Mouse (Mus musculus) CH12.LX (cell line): ENCODE results near the gene Hexdc. TPM values are rescaled to one million over a fixed set of nuclear protein-coding genes. Genes with fewer than 3 reads are reported as not detected.

Experiments
- DNase-seq: peaks from one replicate; pipeline ENCODE4 v3.0.0-alpha.2; 2013; ENCODE audit errors: extremely low read depth
- H3K27ac ChIP-seq: 2 replicates; pipeline ENCODE4 v1.5.1; 2012; ENCODE audit warnings: low read depth, mild to moderate bottlenecking, control low read depth, moderate library complexity; ENCODE audit not compliant: insufficient read depth
- H3K27me3 ChIP-seq: replicated peaks from 2 replicates; pipeline ENCODE3; 2012; ENCODE audit warnings: inconsistent platforms
- H3K36me3 ChIP-seq, 2 experiments: replicated peaks in 1 of 2; 2 replicates each; pipeline versions ENCODE3 to v1.6.1; 2012; ENCODE audit warnings: inconsistent platforms in 1 of 2, low read length in 1 of 2, mild to moderate bottlenecking in 1 of 2, mixed read lengths in 1 of 2, moderate library complexity in 1 of 2; ENCODE audit not compliant: control insufficient read depth in 1 of 2, insufficient read depth in 1 of 2
- H3K4me1 ChIP-seq, 2 experiments: 2 replicates each; pipeline ENCODE4 v1.6.1; 2012; ENCODE audit warnings: inconsistent platforms in 1 of 2, moderate library complexity in 1 of 2; ENCODE audit not compliant: insufficient read depth in 2 of 2, control insufficient read depth in 1 of 2
- H3K4me2 ChIP-seq: 2 replicates; pipeline ENCODE4 v1.6.1; 2012; ENCODE audit warnings: low read depth, mild to moderate bottlenecking, control low read depth; ENCODE audit not compliant: poor library complexity, insufficient read depth, severe bottlenecking
- H3K4me3 ChIP-seq, 3 experiments: fragments of 150-350 bp in 1 of 3; sonication (generic) in 1 of 3; replicated peaks in 1 of 3; 2 replicates each; pipeline versions ENCODE3 to v1.5.1; 2011 to 2012; ENCODE audit warnings: low read depth in 2 of 3, low read length in 2 of 3, mild to moderate bottlenecking in 2 of 3, moderate library complexity in 2 of 3, control low read depth in 1 of 3, improper control_type of control experiment in 1 of 3, inconsistent platforms in 1 of 3, mixed read lengths in 1 of 3; ENCODE audit not compliant: poor library complexity in 1 of 3
- H3K79me2 ChIP-seq: replicated peaks from 2 replicates; pipeline ENCODE4 v1.6.1; 2012; ENCODE audit warnings: mild to moderate bottlenecking, moderate library complexity; ENCODE audit not compliant: control insufficient read depth, poor library complexity, insufficient read depth, severe bottlenecking; ENCODE audit errors: extremely low read depth
- H3K9ac ChIP-seq: 2 replicates; pipeline ENCODE4 v1.6.1; 2012; ENCODE audit warnings: low read depth, mild to moderate bottlenecking, control low read depth, moderate library complexity; ENCODE audit not compliant: insufficient read depth
- H3K9me3 ChIP-seq: replicated peaks from 2 replicates; pipeline ENCODE3; 2012; ENCODE audit warnings: low read length, inconsistent platforms, mixed read lengths
- BHLHE40 ChIP-seq: IDR thresholded peaks from 2 replicates; pipeline ENCODE4 v1.6.1; 2011; ENCODE audit warnings: mild to moderate bottlenecking, low read depth, low read length, improper control_type of control experiment
- CHD1 ChIP-seq: IDR thresholded peaks from 2 replicates; pipeline ENCODE4 v1.6.1; 2012; ENCODE audit warnings: low read depth, low read length, improper control_type of control experiment, inconsistent platforms
- CHD2 ChIP-seq: IDR thresholded peaks from 2 replicates; pipeline ENCODE4 v1.6.1; 2011; ENCODE audit warnings: low read length, improper control_type of control experiment
- ELF1 ChIP-seq: IDR thresholded peaks from 2 replicates; pipeline ENCODE4 v1.6.1; 2014; ENCODE audit warnings: low read depth, mild to moderate bottlenecking, inconsistent platforms, low read length, improper control_type of control experiment
- EP300 ChIP-seq: IDR thresholded peaks from 2 replicates; pipeline ENCODE4 v1.6.1; 2011; ENCODE audit warnings: low read length, improper control_type of control experiment
- GABPA ChIP-seq: IDR thresholded peaks from 2 replicates; pipeline ENCODE4 v1.6.1; 2012; ENCODE audit warnings: low read depth, low read length, improper control_type of control experiment, inconsistent platforms; ENCODE audit not compliant: insufficient replicate concordance
- HCFC1 ChIP-seq: IDR thresholded peaks from 2 replicates; pipeline ENCODE4 v1.6.1; 2012; ENCODE audit warnings: low read depth, mild to moderate bottlenecking, inconsistent platforms, low read length, improper control_type of control experiment
- IRF4 ChIP-seq: IDR thresholded peaks from 2 replicates; pipeline ENCODE4 v1.6.1; 2014; ENCODE audit warnings: low read depth, mild to moderate bottlenecking, inconsistent platforms, low read length, improper control_type of control experiment
- JUN ChIP-seq: IDR thresholded peaks from 2 replicates; pipeline ENCODE4 v1.6.1; 2011; ENCODE audit warnings: low read depth, mild to moderate bottlenecking, low read length, improper control_type of control experiment, moderate library complexity; ENCODE audit not compliant: insufficient read depth
- JUND ChIP-seq: conservative IDR thresholded peaks from 2 replicates; pipeline ENCODE4 v1.6.1; 2011; ENCODE audit warnings: low read depth, low read length, improper control_type of control experiment
- KAT2A ChIP-seq: IDR thresholded peaks from 2 replicates; pipeline ENCODE4 v1.6.1; 2012; ENCODE audit warnings: low read length, improper control_type of control experiment, inconsistent platforms; ENCODE audit not compliant: insufficient replicate concordance
- MAX ChIP-seq: IDR thresholded peaks from 2 replicates; pipeline ENCODE4 v1.6.1; 2011; ENCODE audit warnings: low read length, improper control_type of control experiment
- MAZ ChIP-seq: IDR thresholded peaks from 2 replicates; pipeline ENCODE4 v1.6.1; 2012; ENCODE audit warnings: low read depth, mild to moderate bottlenecking, inconsistent platforms, low read length, improper control_type of control experiment, moderate library complexity
- MXI1 ChIP-seq: IDR thresholded peaks from 2 replicates; pipeline ENCODE4 v1.6.1; 2011; ENCODE audit warnings: mild to moderate bottlenecking, low read depth, low read length, improper control_type of control experiment
- MYC ChIP-seq: IDR thresholded peaks from 2 replicates; pipeline ENCODE4 v1.6.1; 2011; ENCODE audit warnings: low read depth, mild to moderate bottlenecking, improper control_type of control experiment, low read length
- NELFE ChIP-seq: IDR thresholded peaks from 2 replicates; pipeline ENCODE4 v1.6.1; 2011; ENCODE audit warnings: low read depth, low read length, improper control_type of control experiment
- NRF1 ChIP-seq: IDR thresholded peaks from 2 replicates; pipeline ENCODE4 v1.6.1; 2014; ENCODE audit warnings: low read depth, mild to moderate bottlenecking, inconsistent platforms, low read length, improper control_type of control experiment, moderate library complexity
- POLR2A ChIP-seq: IDR thresholded peaks from 2 replicates; pipeline ENCODE4 v1.6.1; 2011; ENCODE audit warnings: low read depth, mild to moderate bottlenecking, improper control_type of control experiment, low read length
- POLR2AphosphoS2 ChIP-seq: IDR thresholded peaks from 2 replicates; pipeline ENCODE4 v1.6.1; 2011; ENCODE audit warnings: low read depth, low read length, improper control_type of control experiment
- RAD21 ChIP-seq: IDR thresholded peaks from 2 replicates; pipeline ENCODE4 v1.6.1; 2011; ENCODE audit warnings: low read depth, mild to moderate bottlenecking, low read length, improper control_type of control experiment, moderate library complexity
- RCOR1 ChIP-seq: conservative IDR thresholded peaks from 2 replicates; pipeline ENCODE4 v1.6.1; 2012; ENCODE audit warnings: low read depth, mild to moderate bottlenecking, inconsistent platforms, low read length, improper control_type of control experiment
- SIN3A ChIP-seq: IDR thresholded peaks from 2 replicates; pipeline ENCODE4 v1.6.1; 2012; ENCODE audit warnings: low read length, improper control_type of control experiment, inconsistent platforms
- SMC3 ChIP-seq: IDR thresholded peaks from 2 replicates; pipeline ENCODE4 v1.6.1; 2011; ENCODE audit warnings: low read depth, low read length, improper control_type of control experiment
- TBP ChIP-seq: conservative IDR thresholded peaks from 2 replicates; pipeline ENCODE4 v1.6.1; 2011; ENCODE audit warnings: low read depth, low read length, improper control_type of control experiment
- TCF12 ChIP-seq: IDR thresholded peaks from 2 replicates; pipeline ENCODE4 v1.6.1; 2014; ENCODE audit warnings: low read depth, mild to moderate bottlenecking, inconsistent platforms, low read length, improper control_type of control experiment
- UBTF ChIP-seq: IDR thresholded peaks from 2 replicates; pipeline ENCODE4 v1.6.1; 2012; ENCODE audit warnings: low read depth, mild to moderate bottlenecking, inconsistent platforms, low read length, improper control_type of control experiment, moderate library complexity
- USF1 ChIP-seq: IDR thresholded peaks from 2 replicates; pipeline ENCODE4 v1.6.1; 2014; ENCODE audit warnings: low read depth, mild to moderate bottlenecking, inconsistent platforms, low read length, improper control_type of control experiment
- USF2 ChIP-seq: conservative IDR thresholded peaks from 2 replicates; pipeline ENCODE4 v1.6.1; 2011; ENCODE audit warnings: low read depth, low read length, improper control_type of control experiment
- ZC3H11A ChIP-seq: IDR thresholded peaks from 2 replicates; pipeline ENCODE4 v1.6.1; 2012; ENCODE audit warnings: low read depth, mild to moderate bottlenecking, inconsistent platforms, low read length, improper control_type of control experiment
- ZKSCAN1 ChIP-seq: IDR thresholded peaks from 2 replicates; pipeline ENCODE4 v1.6.1; 2012; ENCODE audit warnings: low read depth, inconsistent platforms, low read length, improper control_type of control experiment, borderline replicate concordance
- ZMIZ1 ChIP-seq: IDR thresholded peaks from 2 replicates; pipeline ENCODE4 v1.6.1; 2012; ENCODE audit warnings: low read depth, mild to moderate bottlenecking, inconsistent platforms, low read length, improper control_type of control experiment
- ZNF384 ChIP-seq: IDR thresholded peaks from 2 replicates; pipeline ENCODE4 v1.6.1; 2012; ENCODE audit warnings: low read depth, low read length, improper control_type of control experiment, inconsistent platforms
- dilution Hi-C: fragments of 300-500 bp; cut with MboI; formaldehyde crosslinking; loops from 2 replicates; pipeline ENCODE4 v1.14.3; 2020; ENCODE audit warnings: low sequenced_read_pairs; ENCODE audit not compliant: extremely low pct_unique_long_range_greater_than_20kb, extremely low pct_ligation_motif_present
- in situ Hi-C: fragments of 300-500 bp; cut with MboI; formaldehyde crosslinking; loops from 3 replicates; pipeline ENCODE4 v1.14.3; 2019; ENCODE audit warnings: low sequenced_read_pairs, low pct_ligation_motif_present, low pct_unique_long_range_greater_than_20kb, mixed read lengths
- polyA plus RNA-seq: library from polyadenylated mRNA; unstranded; fragments of >175 nt; gene quantifications from 2 replicates; pipeline ENCODE4 v1.2.1, GENCODE M21; 2012; ENCODE audit warnings: low read depth; ENCODE audit not compliant: insufficient read length
- total RNA-seq, 2 experiments: library from RNA; depleted of rRNA; stranded (reverse); fragments of 300-350 nt in 1 of 2; fragments of >200 nt in 1 of 2; gene quantifications; 2 replicates each; pipeline ENCODE4 v1.2.3; 2012 to 2014

The Hexdc gene
- total and polyA plus RNA-seq, 3 experiments, result 8.8 to 11.6 (median 10.6) TPM

DNA sequence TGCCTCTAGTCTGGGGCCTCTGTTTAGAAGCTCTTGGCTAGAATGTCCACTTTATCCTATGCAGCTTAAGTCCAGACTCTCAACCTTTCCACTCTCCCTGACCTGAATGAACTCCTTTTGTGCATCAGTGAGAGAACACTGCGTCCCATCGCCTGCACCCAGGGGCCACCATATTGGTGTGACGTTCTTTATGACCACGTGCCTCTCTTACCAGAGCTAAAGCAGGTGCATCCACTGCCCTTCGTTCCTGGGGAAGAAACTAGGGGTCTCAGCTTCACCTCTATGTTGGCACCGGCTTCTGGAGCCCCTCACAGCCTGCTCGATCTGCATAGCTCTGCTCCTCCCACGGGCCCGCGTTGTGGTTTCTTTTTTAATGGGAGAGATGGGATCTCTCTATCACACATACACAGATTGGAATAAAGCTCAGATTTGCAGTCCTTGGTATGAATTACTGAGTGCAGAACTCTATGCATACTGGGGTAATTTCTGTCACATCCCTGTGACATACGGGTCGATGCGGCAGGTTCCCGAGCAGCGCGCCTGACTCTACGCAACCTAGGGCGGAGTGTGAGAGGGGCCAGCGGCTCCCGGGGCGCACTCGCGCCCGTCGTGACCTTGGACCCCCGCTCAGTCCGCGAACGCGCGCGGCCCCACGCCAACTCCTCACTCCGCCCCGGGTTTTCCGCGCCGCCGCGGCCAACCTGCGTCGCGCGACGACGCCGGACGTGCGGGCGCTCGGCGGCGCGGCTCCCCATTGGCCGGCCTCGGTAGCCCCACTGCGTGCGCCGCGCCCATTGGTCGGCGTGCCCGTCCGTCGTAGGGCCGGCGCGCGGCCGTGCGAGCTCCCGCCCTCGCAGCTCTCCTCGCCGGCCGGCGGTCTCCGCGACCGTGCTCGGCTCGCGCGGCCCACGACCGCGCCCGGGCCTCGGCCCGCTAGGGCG lies 55.2 kb downstream of the Hexdc start, which contains the start of gene Foxk2:
Gene Foxk2, plus strand, starts transcription at position 831 of the 941 bp plus-strand sequence.
- in situ Hi-C loops (no loop called here), dilution Hi-C loops (no loop called here)
- Histone ChIP-seq H3K4me1 (peaks cover 8 to 42% of the 10 kb centered on the region in 2 experiments; a peak in 3 of 4 replicates), H3K4me2 (peak within 1 kb of the TSS; percentile 92), H3K36me3 (peaks cover 29 to 54% of the 10 kb centered on the region in 2 experiments), H3K4me3 (peak within 1 kb of the TSS; percentile 83 to 96 (median 84)), H3K27me3 (no peaks in the 10 kb centered on the region), H3K9me3 (no peaks in the 10 kb centered on the region), H3K9ac (peak within 1 kb of the TSS; percentile 95), H3K79me2 (peaks cover 44% of the 10 kb centered on the region), H3K27ac (peak within 1 kb of the TSS; percentile 53)
- TF ChIP-seq SMC3 (no peak; the same call in 1 of the 2 replicates), JUND (no peak), GABPA (no peak), HCFC1 (peak; percentile 48), SIN3A (no peak; the same call in none of the 2 replicates), BHLHE40 (peak; percentile 58), MAX (peak; percentile 97), TBP (no peak), POLR2AphosphoS2 (0 out of 2 replicates have a peak, but pooled peaks have one; percentile 64), EP300 (no peak), MYC (peak; percentile 96), NRF1 (peak; percentile 67), ZC3H11A (no peak), MXI1 (peak; percentile 72), RCOR1 (no peak), POLR2A (peak; percentile 64), CHD2 (peak; percentile 79), ZNF384 (no peak), TCF12 (peak; percentile 80), KAT2A (peak; percentile 63; the same call in 1 of the 2 replicates), UBTF (no peak), USF1 (peak; percentile 80), JUN (no peak), MAZ (0 out of 2 replicates have a peak, but pooled peaks have one; percentile 35), USF2 (peak; percentile 59), CHD1 (no peak), ZMIZ1 (no peak; the same call in 1 of the 2 replicates), IRF4 (0 out of 2 replicates have a peak, but pooled peaks have one; percentile 22), ZKSCAN1 (no peak), RAD21 (no peak), NELFE (peak; percentile 64), ELF1 (peak; percentile 62)
- DNase-seq, result peak; percentile 86
